Mouse (Mus musculus): ENCODE data around the gene Cks1b. TPM values are rescaled to one million over a fixed set of nuclear protein-coding genes. Genes with fewer than 3 reads are reported as not detected.

The Cks1b gene
- total and polyA plus RNA-seq, 3 experiments: 177 to 438 (median 271) TPM

GRCm38 (mm10) chr3:89380291-89380690, 37.9 kb downstream of the Cks1b start:
- no peaks in the 10 kb centered on the region for H3K27me3 ChIP-seq (ENCODE audit: control insufficient read depth in 1 of 2, insufficient read depth in 2 of 2, low read length in 2 of 2)
- no peaks in the 10 kb centered on the region for H3K79me2 ChIP-seq (ENCODE audit: control insufficient read depth, insufficient read depth, low read length, poor library complexity)
- no peaks in the 10 kb centered on the region for H3K9me3 ChIP-seq (replicated peaks; ENCODE audit: insufficient read depth, low read length)
- no peak overlapping the region for H3K4me3 ChIP-seq (ENCODE audit: control insufficient read depth in 1 of 2, insufficient read depth in 1 of 2, low read depth in 2 of 2, low read length in 2 of 2)
- no peak overlapping the region for H3K27ac ChIP-seq (ENCODE audit: control insufficient read depth, low read depth, low read length)
- no peak for DNase-seq (ENCODE audit: low read depth, low spot score)
- no peaks in the 10 kb centered on the region for H3K4me1 ChIP-seq (ENCODE audit: control insufficient read depth in 1 of 2, insufficient read depth in 2 of 2, low read length in 2 of 2)
- no peak overlapping the region for H3K9ac ChIP-seq (ENCODE audit: control insufficient read depth, low read depth, low read length, poor library complexity, severe bottlenecking)
- H3K36me3 ChIP-seq (ENCODE audit: control insufficient read depth in 1 of 2, insufficient read depth in 2 of 2, low read length in 2 of 2): no peaks in the 10 kb centered on the region
- TF ChIP-seq USF1 (IDR thresholded peaks at IDR 0.05; ENCODE audit: low read depth, low read length) (no peak), JUND (IDR thresholded peaks at IDR 0.05; ENCODE audit: low read depth, low read length) (no peak), EP300 (IDR thresholded peaks at IDR 0.05; ENCODE audit: low read depth in 1 of 2, low read length in 2 of 2) (no peak), TCF12 (IDR thresholded peaks at IDR 0.05; ENCODE audit: low read depth, low read length) (no peak), MYC (IDR thresholded peaks at IDR 0.05; ENCODE audit: low read depth, low read length) (no peak), TAL1 (IDR thresholded peaks at IDR 0.05; ENCODE audit: low read length) (no peak), E2F4 (IDR thresholded peaks at IDR 0.05; ENCODE audit: borderline replicate concordance, low read depth, low read length) (no peak), GATA1 (IDR thresholded peaks at IDR 0.05; ENCODE audit: low read depth, low read length) (no peak), POLR2A (IDR thresholded peaks at IDR 0.05; ENCODE audit: control insufficient read depth in 1 of 2, insufficient read depth in 1 of 2, low read depth in 1 of 2, low read length in 2 of 2, poor library complexity in 1 of 2) (no peak), POLR2AphosphoS5 (IDR thresholded peaks at IDR 0.05; ENCODE audit: borderline replicate concordance, low read depth, low read length) (no peak), NELFE (IDR thresholded peaks at IDR 0.05; ENCODE audit: low read depth, low read length) (no peak), MAFK (IDR thresholded peaks at IDR 0.05; ENCODE audit: borderline replicate concordance, low read depth, low read length) (no peak), ZMIZ1 (IDR thresholded peaks at IDR 0.05; ENCODE audit: low read depth, low read length) (no peak), CHD1 (IDR thresholded peaks at IDR 0.05; ENCODE audit: low read depth, low read length) (no peak), ZKSCAN1 (IDR thresholded peaks at IDR 0.05; ENCODE audit: low read depth, low read length) (no peak), KAT2A (conservative IDR thresholded peaks at IDR 0.05; ENCODE audit: low read depth, low read length) (no peak), POLR2AphosphoS2 (IDR thresholded peaks at IDR 0.05; ENCODE audit: low read length) (no peak)

GRCm38 (mm10) chr3:89379388-89380131, 38.6 kb downstream of the Cks1b start:
- H3K27me3 ChIP-seq (ENCODE audit: control insufficient read depth in 1 of 2, insufficient read depth in 2 of 2, low read length in 2 of 2): no peaks in the 10 kb centered on the region
- H3K27ac ChIP-seq (ENCODE audit: control insufficient read depth, low read depth, low read length): no peak overlapping the region
- TF ChIP-seq UBTF (IDR thresholded peaks at IDR 0.05; ENCODE audit: borderline replicate concordance, insufficient read depth, low read depth, low read length) (no peak), CHD1 (IDR thresholded peaks at IDR 0.05; ENCODE audit: low read depth, low read length) (no peak), MEF2A (IDR thresholded peaks at IDR 0.05; ENCODE audit: extremely low read depth, insufficient replicate concordance, low read depth, low read length, poor library complexity, severe bottlenecking) (no peak)
- DNase-seq (ENCODE audit: low read depth, low spot score): no peak
- H3K9me3 ChIP-seq (replicated peaks; ENCODE audit: insufficient read depth, low read length): no peaks in the 10 kb centered on the region
- H3K79me2 ChIP-seq (ENCODE audit: control insufficient read depth, insufficient read depth, low read length, poor library complexity): no peaks in the 10 kb centered on the region
- H3K9ac ChIP-seq (ENCODE audit: control insufficient read depth, low read depth, low read length, poor library complexity, severe bottlenecking): no peak overlapping the region
- no peaks in the 10 kb centered on the region for H3K36me3 ChIP-seq (ENCODE audit: control insufficient read depth in 1 of 2, insufficient read depth in 2 of 2, low read length in 2 of 2)
- no peak overlapping the region for H3K4me3 ChIP-seq (ENCODE audit: control insufficient read depth in 1 of 2, insufficient read depth in 1 of 2, low read depth in 2 of 2, low read length in 2 of 2)
- H3K4me1 ChIP-seq (ENCODE audit: control insufficient read depth in 1 of 2, insufficient read depth in 2 of 2, low read length in 2 of 2): peaks cover 0 to 6% of the 10 kb centered on the region in 2 experiments; a peak in 1 of 4 replicates
